Mouse (Mus musculus): ENCODE results near the gene Tll2. TPM values are rescaled to one million over a fixed set of nuclear protein-coding genes. Genes with fewer than 3 reads are reported as not detected.

The Tll2 gene
- polyA plus RNA-seq, 1 experiment: 0.67 TPM

GRCm38 (mm10) chr19:41101390-41101789 lies 105.2 kb downstream of the Tll2 start:
- Histone ChIP-seq H3K4me3 (ENCODE audit: insufficient read depth, low read length) (no peak overlapping the region), H3K27ac (ENCODE audit: insufficient read depth, low read length) (no peak overlapping the region), H3K4me1 (ENCODE audit: control insufficient read depth, insufficient read depth, low read length) (no peaks in the 10 kb centered on the region; the same call in 1 of the 2 replicates)
- TF ChIP-seq POLR2A (IDR thresholded peaks at IDR 0.05; ENCODE audit: extremely low read depth, insufficient read depth, low read length): no peak
- TF ChIP-seq CTCF (IDR thresholded peaks at IDR 0.05; ENCODE audit: extremely low read depth, insufficient read depth, low read length): no peak

DNA sequence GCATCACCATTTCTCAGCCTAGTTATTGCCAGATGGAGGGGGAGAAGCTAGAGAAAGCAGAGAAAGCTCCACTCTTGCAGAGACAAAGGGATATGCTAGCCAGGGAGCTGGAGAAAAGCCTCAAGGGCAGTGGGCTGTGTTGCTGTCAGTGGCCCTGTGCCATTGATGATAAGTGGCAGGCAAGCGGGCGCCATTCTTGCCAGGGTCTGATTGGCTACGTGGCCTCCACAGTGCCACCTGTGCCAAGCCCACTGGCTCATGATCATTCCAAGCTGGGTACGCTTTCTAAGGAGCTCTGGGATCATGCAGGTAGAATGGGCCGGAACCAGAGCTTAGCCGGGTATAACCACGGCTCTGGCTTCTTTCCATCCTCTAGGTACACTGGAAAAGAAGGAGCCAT lies 105.8 kb downstream of the Tll2 start:
- no peak for TF ChIP-seq CTCF (IDR thresholded peaks at IDR 0.05; ENCODE audit: extremely low read depth, insufficient read depth, low read length)
- TF ChIP-seq POLR2A (IDR thresholded peaks at IDR 0.05; ENCODE audit: extremely low read depth, insufficient read depth, low read length): no peak
- Histone ChIP-seq H3K4me1 (ENCODE audit: control insufficient read depth, insufficient read depth, low read length) (no peaks in the 10 kb centered on the region; the same call in 1 of the 2 replicates), H3K27ac (ENCODE audit: insufficient read depth, low read length) (no peak overlapping the region)

GRCm38 (mm10) chr19:41097038-41097437 lies 109.6 kb downstream of the Tll2 start:
- TF ChIP-seq POLR2A (IDR thresholded peaks at IDR 0.05; ENCODE audit: extremely low read depth, insufficient read depth, low read length) (no peak), CTCF (IDR thresholded peaks at IDR 0.05; ENCODE audit: extremely low read depth, insufficient read depth, low read length) (no peak)
- Histone ChIP-seq H3K4me3 (ENCODE audit: insufficient read depth, low read length) (no peak overlapping the region), H3K27ac (ENCODE audit: insufficient read depth, low read length) (no peak overlapping the region), H3K4me1 (ENCODE audit: control insufficient read depth, insufficient read depth, low read length) (no peaks in the 10 kb centered on the region; the same call in 1 of the 2 replicates)

More for the DNA sequence above, 105.8 kb downstream of the Tll2 start:
- H3K4me3 ChIP-seq (ENCODE audit: insufficient read depth, low read length): no peak overlapping the region

GRCm38 (mm10) chr19:41091901-41092300 lies 114.7 kb downstream of the Tll2 start:
- H3K4me1 ChIP-seq (ENCODE audit: control insufficient read depth, insufficient read depth, low read length): no peaks in the 10 kb centered on the region
- TF ChIP-seq CTCF (IDR thresholded peaks at IDR 0.05; ENCODE audit: extremely low read depth, insufficient read depth, low read length) (no peak), POLR2A (IDR thresholded peaks at IDR 0.05; ENCODE audit: extremely low read depth, insufficient read depth, low read length) (no peak)
- H3K27ac ChIP-seq (ENCODE audit: insufficient read depth, low read length): no peak overlapping the region
- H3K4me3 ChIP-seq (ENCODE audit: insufficient read depth, low read length): no peak overlapping the region

- H3K4me3 ChIP-seq (ENCODE audit: insufficient read depth, low read length): no peak overlapping the region
- TF ChIP-seq POLR2A (IDR thresholded peaks at IDR 0.05; ENCODE audit: extremely low read depth, insufficient read depth, low read length) (no peak), CTCF (IDR thresholded peaks at IDR 0.05; ENCODE audit: extremely low read depth, insufficient read depth, low read length) (peak; percentile 84)
- no peak overlapping the region for H3K27ac ChIP-seq (ENCODE audit: insufficient read depth, low read length)
- H3K4me1 ChIP-seq (ENCODE audit: control insufficient read depth, insufficient read depth, low read length): no peaks in the 10 kb centered on the region
These were observed 116.8 kb downstream of the Tll2 start for GRCm38 (mm10) chr19:41089833-41090232.

GRCm38 (mm10) chr19:41088491-41088890 lies 118.1 kb downstream of the Tll2 start:
- Histone ChIP-seq H3K27ac (ENCODE audit: insufficient read depth, low read length) (no peak overlapping the region), H3K4me3 (ENCODE audit: insufficient read depth, low read length) (no peak overlapping the region), H3K4me1 (ENCODE audit: control insufficient read depth, insufficient read depth, low read length) (no peaks in the 10 kb centered on the region)
- TF ChIP-seq POLR2A (IDR thresholded peaks at IDR 0.05; ENCODE audit: extremely low read depth, insufficient read depth, low read length) (no peak), CTCF (IDR thresholded peaks at IDR 0.05; ENCODE audit: extremely low read depth, insufficient read depth, low read length) (no peak)

GRCm38 (mm10) chr19:41087901-41088300 lies 118.7 kb downstream of the Tll2 start:
- no peak overlapping the region for H3K27ac ChIP-seq (ENCODE audit: insufficient read depth, low read length)
- no peak overlapping the region for H3K4me3 ChIP-seq (ENCODE audit: insufficient read depth, low read length)
- H3K4me1 ChIP-seq (ENCODE audit: control insufficient read depth, insufficient read depth, low read length): no peaks in the 10 kb centered on the region
- TF ChIP-seq CTCF (IDR thresholded peaks at IDR 0.05; ENCODE audit: extremely low read depth, insufficient read depth, low read length) (no peak), POLR2A (IDR thresholded peaks at IDR 0.05; ENCODE audit: extremely low read depth, insufficient read depth, low read length) (no peak)

GRCm38 (mm10) chr19:41086700-41087099 lies 119.9 kb downstream of the Tll2 start:
- Histone ChIP-seq H3K4me3 (ENCODE audit: insufficient read depth, low read length) (no peak overlapping the region), H3K27ac (ENCODE audit: insufficient read depth, low read length) (no peak overlapping the region), H3K4me1 (ENCODE audit: control insufficient read depth, insufficient read depth, low read length) (no peaks in the 10 kb centered on the region; the same call in 1 of the 2 replicates)
- TF ChIP-seq POLR2A (IDR thresholded peaks at IDR 0.05; ENCODE audit: extremely low read depth, insufficient read depth, low read length): no peak
- TF ChIP-seq CTCF (IDR thresholded peaks at IDR 0.05; ENCODE audit: extremely low read depth, insufficient read depth, low read length): peak; percentile 80

DNA sequence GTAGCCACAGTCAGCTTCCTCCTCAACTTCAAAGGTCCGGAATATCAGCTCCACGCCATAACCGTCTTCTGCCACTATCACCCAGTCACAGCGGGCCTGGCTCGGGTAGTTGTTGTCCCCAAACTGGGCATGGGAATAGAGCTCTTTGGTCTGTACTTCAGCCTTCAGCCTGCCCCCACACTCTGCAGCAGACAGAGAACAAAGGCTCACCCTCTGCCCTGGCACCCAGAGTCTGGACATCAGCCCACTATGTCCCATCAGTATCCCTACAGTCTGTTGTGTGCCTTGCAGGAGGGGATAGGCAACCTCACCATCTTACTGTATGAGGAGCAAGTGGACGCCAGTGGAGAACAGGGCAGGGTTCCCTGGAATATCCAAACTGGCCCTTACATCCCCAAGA lies 120.3 kb downstream of the Tll2 start:
- Histone ChIP-seq H3K4me3 (ENCODE audit: insufficient read depth, low read length) (no peak overlapping the region), H3K4me1 (ENCODE audit: control insufficient read depth, insufficient read depth, low read length) (no peaks in the 10 kb centered on the region; the same call in 1 of the 2 replicates), H3K27ac (ENCODE audit: insufficient read depth, low read length) (peak overlapping the region; percentile 43)
- TF ChIP-seq POLR2A (IDR thresholded peaks at IDR 0.05; ENCODE audit: extremely low read depth, insufficient read depth, low read length) (no peak), CTCF (IDR thresholded peaks at IDR 0.05; ENCODE audit: extremely low read depth, insufficient read depth, low read length) (no peak)

DNA sequence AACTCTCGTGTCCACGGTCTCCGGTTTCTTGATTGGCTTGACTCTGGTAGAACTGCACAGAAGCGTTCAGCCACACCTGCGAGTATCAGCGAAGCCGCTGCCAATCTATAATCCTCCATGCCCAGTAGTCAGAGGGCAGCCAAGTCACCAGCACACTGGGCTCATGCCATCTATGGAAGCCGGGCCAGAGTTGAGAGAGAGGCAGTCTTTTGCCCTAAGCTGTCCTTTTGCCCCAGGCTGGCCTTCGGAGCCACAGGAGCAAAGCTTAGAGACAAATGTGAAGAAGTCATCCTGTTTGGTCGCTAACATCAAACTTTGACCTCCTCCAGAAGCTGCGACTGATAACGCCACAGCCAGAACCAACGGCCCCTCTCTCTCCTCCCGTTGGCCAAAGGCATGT lies 123.0 kb downstream of the Tll2 start:
- no peak for TF ChIP-seq CTCF (IDR thresholded peaks at IDR 0.05; ENCODE audit: extremely low read depth, insufficient read depth, low read length)
- TF ChIP-seq POLR2A (IDR thresholded peaks at IDR 0.05; ENCODE audit: extremely low read depth, insufficient read depth, low read length): no peak
- Histone ChIP-seq H3K27ac (ENCODE audit: insufficient read depth, low read length) (no peak overlapping the region), H3K4me3 (ENCODE audit: insufficient read depth, low read length) (no peak overlapping the region), H3K4me1 (ENCODE audit: control insufficient read depth, insufficient read depth, low read length) (no peaks in the 10 kb centered on the region; the same call in 1 of the 2 replicates)
